Mouse (Mus musculus): ENCODE results near the gene Tm9sf2.
"Not testable (repeated sequence)": the region's sequence is repeated elsewhere in the genome, so short reads cannot be mapped to it uniquely, and the experiment has no call there.

The Tm9sf2 gene

DNA sequence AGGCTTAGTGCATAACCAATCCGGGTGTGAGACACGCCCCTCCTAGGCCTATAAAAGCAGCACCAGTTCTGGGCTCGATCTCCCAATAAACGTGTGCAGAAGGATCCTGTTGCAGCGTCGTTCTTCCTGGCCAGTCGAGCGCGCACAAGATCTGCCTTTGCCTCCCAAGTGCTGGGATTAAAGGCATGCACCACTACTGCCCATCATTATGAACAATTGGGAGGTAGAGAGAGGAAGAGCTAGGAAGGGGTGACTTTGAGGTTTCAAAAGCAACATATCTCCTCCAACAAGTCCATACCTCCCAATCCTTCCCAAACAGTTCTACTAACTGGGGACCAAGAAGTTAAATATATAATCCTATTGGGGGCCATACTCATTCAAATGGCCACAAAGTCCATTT, 4.9 kb upstream of the Tm9sf2 start:
- DNase-seq: not testable (repeated sequence)

DNA sequence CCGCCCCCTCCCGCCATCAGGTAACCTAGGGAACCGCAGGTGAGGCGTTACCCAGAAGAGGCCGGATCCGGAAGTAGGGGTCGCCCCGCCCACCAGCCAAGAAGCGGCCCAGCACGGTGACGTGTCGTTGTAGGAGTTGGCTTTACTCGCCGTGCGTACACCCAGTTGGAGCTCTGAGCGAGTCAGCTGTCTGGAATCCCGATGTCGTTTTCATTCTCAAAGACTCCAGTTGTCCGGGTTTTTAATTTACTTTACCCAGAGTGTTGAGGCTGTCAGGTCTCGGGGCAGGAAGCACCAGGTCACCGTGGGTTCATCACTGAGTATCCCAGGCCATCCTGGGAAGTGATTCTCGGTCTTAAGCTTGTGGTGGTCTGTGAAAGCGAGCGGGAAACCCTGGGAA, 2.0 kb upstream of the Tm9sf2 start:
- peak; percentile 92 to 94 for DNase-seq

GRCm38 (mm10) chr14:122105391-122106285, 1.2 kb upstream of the Tm9sf2 start:
- DNase-seq: peak in 1 of 2 experiments; percentile 4

DNA sequence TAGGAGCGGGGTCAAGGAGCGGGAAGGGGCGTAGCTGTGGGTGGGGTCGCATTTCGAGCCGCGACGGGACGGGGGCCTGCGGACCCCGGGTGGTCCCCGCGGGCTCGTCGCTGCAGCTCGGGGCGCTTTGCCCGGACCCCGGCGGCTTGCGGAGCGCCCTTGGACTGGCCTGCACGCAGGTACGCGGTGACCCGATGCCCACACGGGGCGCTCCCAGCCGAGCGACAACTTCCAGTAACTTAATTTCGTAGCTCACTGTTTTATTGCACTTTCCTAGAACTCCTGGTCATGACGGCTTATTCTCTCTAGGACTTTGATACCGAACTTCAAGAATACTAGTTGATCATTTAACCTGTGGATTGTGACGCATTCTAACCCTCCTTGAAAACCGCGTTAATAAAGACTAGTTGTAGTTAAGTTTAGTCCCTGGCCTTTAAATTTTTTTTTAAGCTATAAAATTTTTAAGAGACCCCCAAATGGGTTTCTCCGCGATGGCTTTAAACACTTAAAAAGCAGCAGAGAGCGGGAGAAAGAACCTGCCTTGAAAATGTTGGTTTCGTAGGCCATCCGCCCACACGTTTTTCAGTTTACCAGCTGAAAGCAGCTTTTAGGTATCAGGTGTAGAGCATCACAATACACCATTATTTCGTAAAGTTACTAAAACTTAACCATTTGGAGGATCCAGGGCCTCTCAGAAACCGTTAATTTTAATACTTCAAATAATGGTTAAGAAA, 810 bp downstream of the Tm9sf2 start:
- no peak for DNase-seq

DNA sequence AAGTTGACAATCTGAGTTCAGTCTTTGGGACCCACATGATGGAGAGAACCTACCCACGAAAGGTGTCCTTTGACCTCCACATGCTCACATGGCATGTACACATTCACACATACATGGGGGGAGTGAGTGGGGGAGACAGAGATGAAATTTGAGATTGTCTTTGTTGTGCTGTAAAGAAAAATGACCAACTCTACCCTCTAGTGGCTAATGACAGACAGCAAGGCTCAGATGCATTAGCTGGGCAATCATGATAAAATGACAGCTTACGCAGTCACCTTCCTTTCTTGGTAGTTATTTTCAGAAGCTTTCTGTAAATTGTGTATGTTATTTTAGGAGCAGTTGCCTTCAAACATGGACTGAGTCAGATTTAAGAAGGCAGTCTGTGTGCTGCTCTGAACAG, 4.8 kb downstream of the Tm9sf2 start:
- no peak for DNase-seq

GRCm38 (mm10) chr14:122112311-122112710, 5.5 kb downstream of the Tm9sf2 start:
- DNase-seq: no peak

DNA sequence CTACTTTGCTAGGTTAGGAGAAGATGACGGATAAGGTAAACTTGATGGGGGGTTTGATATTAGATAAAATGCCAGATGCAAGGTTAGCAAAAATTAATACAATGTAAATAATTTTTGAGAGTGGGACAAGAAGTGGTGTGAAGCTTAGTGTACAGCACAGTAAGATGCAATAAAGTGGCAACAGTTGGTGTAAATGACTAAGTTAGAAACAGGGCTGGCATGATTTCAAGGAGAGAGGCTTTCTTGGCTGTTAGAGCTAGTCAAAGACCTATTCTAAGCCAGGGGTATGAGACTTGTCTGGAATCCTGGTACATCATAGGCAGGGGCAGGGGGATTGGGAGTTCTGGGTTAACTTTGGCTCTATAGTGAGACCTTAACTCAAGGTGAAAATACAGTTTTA, 9.4 kb downstream of the Tm9sf2 start:
- no peak for DNase-seq

DNA sequence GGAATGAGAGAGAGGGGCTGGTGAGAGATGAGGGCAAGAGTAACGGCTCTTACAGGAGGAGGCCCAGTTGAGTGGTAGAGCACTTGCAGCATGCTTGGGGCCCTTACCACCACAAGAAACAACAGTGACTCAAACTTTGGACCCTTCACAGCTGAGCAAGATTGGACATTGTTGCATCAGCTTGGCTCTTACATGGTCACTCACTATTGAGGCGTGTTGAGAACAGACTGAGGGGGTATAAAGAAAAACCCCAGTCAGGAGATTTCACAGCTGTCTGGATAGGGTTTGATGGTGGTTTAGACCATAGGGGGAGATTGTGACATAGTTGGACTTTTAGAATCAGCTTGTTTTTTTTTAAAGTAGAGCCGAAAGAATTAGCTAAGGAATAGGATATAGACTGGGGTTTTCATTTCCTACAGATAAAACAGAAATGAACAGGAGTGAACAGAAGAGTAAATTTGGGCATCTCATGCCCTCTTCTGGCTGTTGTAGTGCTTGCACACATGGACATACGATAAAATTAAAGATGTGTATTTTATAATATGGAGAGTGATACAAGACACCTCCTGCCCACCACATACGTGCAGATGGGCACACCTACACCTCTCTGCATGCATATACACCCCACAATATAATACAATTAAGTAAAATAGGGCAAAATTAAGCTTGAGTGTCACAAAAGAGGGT, 23.4 kb downstream of the Tm9sf2 start:
- DNase-seq: no peak

- no peak for DNase-seq
Measured at GRCm38 (mm10) chr14:122131644-122132043, 24.8 kb downstream of the Tm9sf2 start.

GRCm38 (mm10) chr14:122136368-122136928, 29.6 kb downstream of the Tm9sf2 start:
- no peak for DNase-seq

GRCm38 (mm10) chr14:122137234-122137633, 30.4 kb downstream of the Tm9sf2 start:
- DNase-seq: no peak

GRCm38 (mm10) chr14:122140126-122140525, 33.3 kb downstream of the Tm9sf2 start:
- no peak for DNase-seq

- DNase-seq: no peak
Measured at GRCm38 (mm10) chr14:122143585-122144269, 36.9 kb downstream of the Tm9sf2 start.

- DNase-seq: no peak
Measured at GRCm38 (mm10) chr14:122145374-122145773, 38.5 kb downstream of the Tm9sf2 start.

DNA sequence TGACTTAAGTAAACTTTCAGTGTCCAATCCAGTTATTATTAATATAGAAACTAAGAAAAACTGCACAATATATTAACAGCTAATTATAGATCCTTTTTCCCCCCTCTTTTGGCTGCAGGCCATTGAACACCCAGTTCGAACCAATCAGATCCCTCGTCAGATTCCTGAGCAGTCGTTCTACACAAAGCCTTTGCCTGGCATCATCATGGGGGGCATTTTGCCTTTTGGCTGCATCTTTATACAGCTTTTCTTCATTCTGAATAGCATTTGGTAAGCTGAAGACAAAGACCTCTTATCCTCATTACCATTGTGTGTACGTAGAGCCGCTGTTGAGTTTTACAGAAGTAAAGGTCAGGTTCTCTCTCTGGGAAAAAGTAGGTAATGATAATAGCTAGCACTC, 43.8 kb downstream of the Tm9sf2 start:
- DNase-seq: no peak

- DNase-seq: no peak
Measured at GRCm38 (mm10) chr14:122157738-122158137, 50.9 kb downstream of the Tm9sf2 start.

DNA sequence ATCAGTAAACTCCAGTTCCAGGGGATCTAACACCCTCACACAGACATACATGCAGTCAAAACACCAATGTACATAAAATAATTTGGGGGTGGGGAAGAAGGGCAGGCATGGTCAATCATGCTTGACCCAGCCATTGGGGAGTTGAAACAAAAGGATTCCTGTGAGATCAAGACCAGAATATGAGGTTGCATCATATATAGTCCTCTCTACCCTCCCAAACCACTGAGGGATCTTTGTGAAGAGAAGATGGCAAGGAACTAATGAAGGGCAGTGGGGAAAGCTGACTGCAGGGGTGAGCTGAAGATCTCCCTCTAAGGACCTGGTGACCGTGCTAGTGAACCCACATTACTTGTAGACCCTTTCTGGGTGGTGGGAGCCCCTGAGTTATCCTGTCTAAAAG, 54.1 kb downstream of the Tm9sf2 start:
- DNase-seq: no peak

DNA sequence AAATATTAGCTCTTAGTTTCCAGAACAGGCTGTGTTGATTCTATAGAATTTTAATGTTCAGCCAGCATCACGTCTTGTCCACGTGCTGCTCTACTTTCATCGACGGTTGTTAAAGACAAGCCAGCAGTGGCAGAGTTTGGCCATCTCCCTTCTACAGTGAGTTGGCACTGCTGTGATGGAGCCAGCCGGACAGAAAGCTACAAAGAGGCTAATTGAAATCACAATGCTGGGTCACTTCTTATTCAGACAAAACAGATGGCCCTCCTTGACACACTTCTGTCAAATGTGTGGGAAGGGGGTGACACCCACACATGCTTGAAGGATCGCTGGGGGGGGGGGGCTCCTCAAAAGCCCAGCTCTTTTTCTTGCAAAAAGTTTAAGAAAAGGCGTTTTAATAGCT, 62.1 kb downstream of the Tm9sf2 start:
- DNase-seq: no peak

DNA sequence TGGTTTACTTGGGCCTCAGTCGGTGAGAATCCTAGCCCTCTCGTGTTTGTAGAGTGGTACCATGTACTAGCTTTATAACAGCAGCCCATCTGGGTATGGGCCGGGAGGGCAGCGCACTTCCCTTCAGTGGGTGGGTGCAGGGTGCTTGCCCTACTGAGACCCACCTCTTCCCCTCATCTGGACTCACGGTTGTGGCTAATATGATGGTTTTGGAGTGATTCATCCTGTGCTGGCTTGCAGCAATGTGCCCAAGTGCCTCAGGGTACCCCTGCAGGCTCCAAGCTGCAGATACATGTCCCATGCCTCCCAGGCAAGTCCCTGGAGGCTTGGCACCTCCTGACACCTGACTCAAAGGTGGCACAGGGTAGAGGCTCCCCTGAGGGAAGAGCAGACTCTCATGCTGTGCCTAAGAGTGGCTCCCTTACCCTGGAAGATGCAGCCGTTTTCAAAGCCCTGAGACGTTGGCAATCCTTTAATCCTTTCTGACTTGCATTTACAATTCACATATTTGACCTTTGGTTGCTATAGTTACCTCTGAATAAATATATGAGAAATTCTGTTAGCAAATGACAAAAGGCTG, 63.5 kb downstream of the Tm9sf2 start:
- DNase-seq: no peak

DNA sequence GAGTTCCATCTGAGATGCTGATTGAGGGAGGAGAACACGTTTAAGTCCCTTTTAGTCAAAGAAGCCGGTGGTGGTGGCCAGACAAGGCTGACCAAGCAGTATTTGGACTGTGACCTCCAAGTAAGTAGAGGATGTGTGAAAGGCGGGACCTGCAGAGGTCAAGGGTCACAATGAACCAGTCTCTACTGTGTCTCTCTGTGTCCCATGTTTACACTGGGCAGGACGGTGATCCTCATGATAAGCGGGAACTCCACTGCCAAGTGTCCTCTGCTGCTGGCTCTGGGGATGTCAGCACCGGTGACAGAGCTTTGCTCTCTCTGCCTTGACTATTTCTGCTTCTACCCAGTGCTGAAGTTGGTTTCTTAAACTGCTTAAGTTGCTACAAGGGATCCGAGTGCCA, 64.2 kb downstream of the Tm9sf2 start:
- DNase-seq: no peak

DNA sequence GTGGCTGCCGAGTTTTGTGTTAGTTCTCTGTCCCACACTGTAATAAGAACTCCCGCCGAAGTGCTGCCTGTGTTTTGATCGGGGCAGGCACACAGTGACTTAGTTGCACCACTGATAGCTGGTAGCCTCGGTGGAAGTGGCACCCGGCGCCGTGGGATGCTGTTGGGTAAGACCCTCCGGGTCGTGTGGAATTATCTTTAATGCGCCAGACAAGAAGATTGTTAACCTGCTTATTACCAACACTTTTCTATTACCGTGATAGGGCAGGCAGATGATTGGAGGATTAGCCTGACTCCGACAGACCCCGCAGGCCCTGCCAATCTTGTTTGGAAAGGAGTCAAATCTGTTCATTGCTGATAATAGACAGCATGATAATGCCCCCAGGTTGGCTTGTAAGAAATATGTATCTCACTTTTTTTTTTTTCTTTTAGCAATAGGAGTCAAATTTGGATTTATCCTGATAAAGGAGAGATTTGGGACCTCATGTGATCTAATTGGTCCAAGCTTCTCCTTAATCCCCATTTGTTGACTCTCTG, 69.5 kb downstream of the Tm9sf2 start:
- DNase-seq: no peak

DNA sequence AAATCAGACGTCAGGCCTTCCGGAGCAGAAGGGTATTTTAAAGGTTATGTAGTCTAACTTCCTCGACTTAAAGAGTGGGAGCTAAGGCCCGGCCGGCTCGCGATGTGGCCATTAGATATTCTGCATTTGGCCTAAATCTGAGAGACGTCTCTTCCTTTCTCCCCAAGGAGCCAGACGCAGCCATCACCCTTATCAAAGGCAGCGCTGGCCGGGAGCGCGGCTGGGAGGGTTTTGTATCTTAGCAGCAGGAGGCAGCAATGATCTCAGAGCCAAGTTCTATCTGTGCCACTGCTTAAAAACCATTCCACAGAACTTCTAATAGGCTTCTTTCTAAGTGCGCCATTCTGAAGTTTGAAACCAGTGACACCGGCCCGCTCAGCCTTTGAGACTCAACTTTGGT, 72.4 kb downstream of the Tm9sf2 start:
- no peak for DNase-seq
